Mouse (Mus musculus) kidney, postnatal 0 days (tissue): Measurements from ENCODE around the gene Slc26a11. TPM values are rescaled to one million over a fixed set of nuclear protein-coding genes. Genes with fewer than 3 reads are reported as not detected.
"Not testable (repeated sequence)": the region's sequence is repeated elsewhere in the genome, so short reads cannot be mapped to it uniquely, and the experiment has no call there.

Source experiments
- ATAC-seq: fragments of 200-750 bp; cut with Nextera tagmentation; replicated peaks from 2 replicates; pipeline ENCODE4 v1.8.0; 2017; ENCODE audit warnings: low read depth, moderate number of reproducible peaks, moderate TSS enrichment, moderate library complexity; ENCODE audit not compliant: low FRiP score
- DNase-seq: peaks from one replicate; pipeline ENCODE4 v3.0.0-alpha.2; 2016; ENCODE audit warnings: low spot score
- H3K27ac ChIP-seq: fragments of 300-500 bp; sonication (generic); 2 replicates; pipeline ENCODE4 v1.5.1; 2014; ENCODE audit warnings: mild to moderate bottlenecking
- H3K27me3 ChIP-seq: fragments of 300-500 bp; sonication (generic); 2 replicates; pipeline ENCODE4 v1.6.1; 2014; ENCODE audit warnings: low read length, mixed read lengths; ENCODE audit not compliant: insufficient read depth
- H3K36me3 ChIP-seq: fragments of 300-500 bp; sonication (generic); 2 replicates; pipeline ENCODE4 v1.6.1; 2014; ENCODE audit warnings: low read length, mixed read lengths; ENCODE audit not compliant: insufficient read depth
- H3K4me1 ChIP-seq: fragments of 300-500 bp; sonication (generic); replicated peaks from 2 replicates; pipeline ENCODE4 v1.6.1; 2014; ENCODE audit warnings: antibody characterized with exemption, low read length, mixed read lengths; ENCODE audit not compliant: insufficient read depth
- H3K4me2 ChIP-seq: fragments of 300-500 bp; sonication (generic); 2 replicates; pipeline ENCODE4 v1.6.1; 2014; ENCODE audit warnings: mild to moderate bottlenecking, low read length, moderate library complexity, mixed read lengths
- H3K4me3 ChIP-seq: fragments of 300-500 bp; sonication (generic); replicated peaks from 2 replicates; pipeline ENCODE4 v1.5.1; 2014; ENCODE audit warnings: low read depth, low read length
- H3K9ac ChIP-seq: fragments of 300-500 bp; sonication (generic); 2 replicates; pipeline ENCODE4 v1.6.1; 2014; ENCODE audit warnings: low read depth, low read length
- H3K9me3 ChIP-seq: fragments of 300-500 bp; sonication (generic); replicated peaks from 2 replicates; pipeline ENCODE4 v1.6.1; 2016; ENCODE audit warnings: low read length, inconsistent platforms, mixed read lengths
- CTCF ChIP-seq: IDR thresholded peaks from 2 replicates; pipeline ENCODE4 v1.5.1; 2016; ENCODE audit warnings: antibody characterized with exemption, low read depth, mild to moderate bottlenecking, moderate library complexity
- WGBS: fragments of 180-500 bp; shearing (Covaris S2); extraction: QIAGEN DNeasy Blood & Tissue Kit; methylation state at CpG from one replicate; pipeline ENCODE4 v1.1.7; 2014; 5-methylcytosine and 5-hydroxymethylcytosine counted together
- polyA plus RNA-seq: library from polyadenylated mRNA; unstranded; fragments of >200 nt; fragmentation: Nextera tagmentation; extraction: Ambion mirVana; gene quantifications from 2 replicates; pipeline ENCODE4 v1.2.1, GENCODE M21; 2015

Slc26a11 gene
- polyA plus RNA-seq, 1 experiment from 2014 or later = 8.0 TPM

DNA sequence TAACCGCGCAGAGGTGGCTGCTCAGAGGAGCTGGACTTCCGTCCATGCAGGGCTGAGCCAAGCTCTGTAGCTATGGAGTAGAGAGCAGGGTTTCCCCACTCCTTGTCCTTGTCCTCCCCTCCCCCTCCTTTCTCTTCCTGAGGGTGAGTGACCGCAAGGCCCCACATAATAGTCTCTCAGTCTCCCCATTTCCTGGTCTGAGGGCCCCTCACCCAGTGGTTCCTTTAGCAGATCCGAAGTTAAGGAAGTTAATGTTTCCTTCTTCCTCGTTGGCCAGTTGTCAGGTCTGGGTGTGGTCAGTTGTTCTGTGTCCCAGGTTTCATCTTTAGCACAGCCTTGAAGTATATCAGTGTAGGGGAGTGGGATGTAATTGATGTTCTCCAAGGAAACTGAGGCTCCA lies 20.1 kb downstream of the Slc26a11 start:
- Histone ChIP-seq H3K4me2 (no peak overlapping the region), H3K9me3 (no peaks in the 10 kb centered on the region), H3K36me3 (0 out of 2 replicates have a peak, but pooled peaks cover 11% of the 10 kb centered on the region), H3K27me3 (no peaks in the 10 kb centered on the region), H3K4me3 (no peak overlapping the region), H3K27ac (no peak overlapping the region), H3K9ac (no peak overlapping the region), H3K4me1 (no peaks in the 10 kb centered on the region)
- no peak for TF ChIP-seq CTCF
- DNase-seq = peak; percentile 15
- no peak for ATAC-seq
- 65% methylated on average over 6 of the region's 6 CpGs for WGBS

DNA sequence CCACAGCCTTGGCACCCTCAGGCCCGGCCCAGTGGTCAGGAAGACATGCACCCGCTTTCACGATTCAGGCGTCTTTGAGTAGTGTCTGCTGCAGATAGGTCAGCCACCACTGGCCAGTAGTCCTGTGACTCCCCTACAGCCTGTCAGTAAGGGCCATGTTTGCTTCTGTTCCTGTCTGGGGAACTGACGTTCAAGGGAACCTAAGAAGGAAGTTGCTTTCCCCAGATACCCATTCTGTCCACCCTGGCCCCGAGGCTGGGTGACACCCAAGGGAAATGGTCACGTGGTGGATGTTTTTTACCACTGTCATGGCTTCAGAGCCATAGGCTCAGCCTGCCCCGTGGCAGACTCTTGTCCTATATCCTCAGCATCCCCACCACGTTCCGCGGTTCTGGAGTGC lies 22.0 kb downstream of the Slc26a11 start:
- H3K4me3 ChIP-seq = no peak overlapping the region
- DNase-seq = no peak
- H3K4me1 ChIP-seq = no peaks in the 10 kb centered on the region
- WGBS = 89% methylated on average over 11 of the region's 11 CpGs
- no peak for TF ChIP-seq CTCF
- no peak overlapping the region for H3K9ac ChIP-seq
- ATAC-seq = no peak
- no peak overlapping the region for H3K4me2 ChIP-seq
- H3K27me3 ChIP-seq = no peaks in the 10 kb centered on the region
- no peak overlapping the region for H3K27ac ChIP-seq
- H3K9me3 ChIP-seq = no peaks in the 10 kb centered on the region
- 0 out of 2 replicates have a peak, but pooled peaks cover 11% of the 10 kb centered on the region for H3K36me3 ChIP-seq

DNA sequence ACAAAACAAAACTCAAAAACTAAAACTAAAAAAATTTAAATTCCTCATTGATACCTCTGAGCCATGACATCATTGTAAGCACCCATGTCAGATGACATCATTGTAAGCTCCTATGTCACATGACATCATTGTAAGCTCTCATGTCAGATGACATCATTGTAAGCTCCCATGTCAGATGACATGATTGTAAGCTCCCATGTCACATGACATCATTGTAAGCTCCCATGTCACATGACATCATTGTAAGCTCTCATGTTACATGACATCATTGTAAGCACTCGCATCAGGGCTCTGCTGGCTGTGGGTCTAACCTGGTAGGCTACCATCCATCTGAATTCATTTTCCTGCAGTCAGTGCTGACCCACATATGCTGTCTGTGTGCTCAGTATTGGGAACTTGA lies 23.2 kb downstream of the Slc26a11 start:
- Histone ChIP-seq H3K9ac (no peak overlapping the region), H3K36me3 (0 out of 2 replicates have a peak, but pooled peaks cover 11% of the 10 kb centered on the region), H3K4me1 (no peaks in the 10 kb centered on the region), H3K9me3 (no peaks in the 10 kb centered on the region), H3K27ac (no peak overlapping the region), H3K27me3 (no peaks in the 10 kb centered on the region), H3K4me2 (no peak overlapping the region), H3K4me3 (no peak overlapping the region)
- TF ChIP-seq CTCF = no peak
- no peak for ATAC-seq
- DNase-seq = no peak
- 88% methylated on average over 1 of the region's 1 CpGs for WGBS

DNA sequence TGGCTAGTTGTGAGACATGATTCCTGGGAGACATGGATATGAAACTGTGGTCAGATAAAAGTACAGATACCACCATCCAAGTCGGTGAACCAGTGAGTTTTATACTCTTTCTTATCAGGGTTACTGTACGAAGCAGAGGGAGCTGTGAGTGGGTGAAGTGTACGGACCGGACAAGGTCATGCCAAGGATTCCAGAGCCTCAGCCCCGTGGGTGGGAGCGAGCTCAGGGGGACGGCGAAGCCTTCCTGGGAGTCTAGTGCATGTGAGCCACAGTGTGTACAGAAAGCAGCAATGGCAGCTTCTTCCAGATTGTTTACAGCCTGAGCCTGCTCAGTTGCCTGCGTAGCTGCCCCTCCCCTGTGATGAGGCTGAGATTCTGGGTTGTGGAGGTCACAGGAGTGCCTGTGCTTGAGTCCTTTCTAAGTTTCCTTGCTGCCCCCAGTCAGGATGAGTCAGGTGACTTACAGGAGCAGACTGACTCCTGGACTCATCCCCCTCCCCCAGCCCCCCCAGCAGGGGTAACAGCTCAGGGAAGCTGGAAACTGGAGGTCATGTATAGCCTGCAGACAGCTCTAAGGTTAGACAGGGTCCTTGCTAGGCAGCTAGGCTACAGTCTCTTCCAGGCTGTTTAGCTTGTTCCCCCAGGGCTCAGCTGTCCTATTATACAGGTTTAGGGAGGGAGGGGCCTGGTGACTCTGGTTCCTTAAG lies 26.4 kb downstream of the Slc26a11 start:
- WGBS = 79% methylated on average over 9 of the region's 9 CpGs
- H3K36me3 ChIP-seq = 0 out of 2 replicates have a peak, but pooled peaks cover 11% of the 10 kb centered on the region
- no peak for TF ChIP-seq CTCF
- DNase-seq = no peak
- no peaks in the 10 kb centered on the region for H3K9me3 ChIP-seq
- H3K4me3 ChIP-seq = no peak overlapping the region
- ATAC-seq = no peak; the same call in 1 of the 2 replicates
- H3K27me3 ChIP-seq = no peaks in the 10 kb centered on the region
- no peak overlapping the region for H3K9ac ChIP-seq
- no peak overlapping the region for H3K27ac ChIP-seq
- H3K4me1 ChIP-seq = no peaks in the 10 kb centered on the region
- no peak overlapping the region for H3K4me2 ChIP-seq

DNA sequence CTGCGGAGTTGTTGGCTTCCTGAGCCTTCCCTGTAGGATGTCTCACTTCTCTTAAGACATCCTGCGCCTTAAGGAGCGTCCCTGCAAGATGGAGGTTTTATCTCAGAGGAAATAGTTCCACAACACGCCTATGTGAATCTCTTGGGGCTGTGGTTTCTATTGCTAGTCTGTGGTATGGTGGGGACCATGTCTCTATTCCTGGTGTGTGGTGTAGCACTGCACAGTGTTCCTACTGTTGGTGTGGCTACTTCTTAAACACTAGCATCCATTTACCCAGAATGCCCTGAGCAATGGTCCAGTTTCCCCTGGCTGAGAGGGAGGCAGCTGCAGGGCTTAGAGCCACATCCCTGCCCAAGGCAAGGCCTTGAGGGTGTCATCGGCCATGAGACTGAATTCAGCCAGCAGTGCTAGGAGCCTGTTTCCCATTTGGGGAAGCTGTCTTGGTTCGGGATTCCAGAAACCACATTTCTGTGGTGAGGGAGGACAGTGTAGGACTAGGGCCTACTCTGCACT lies 27.0 kb downstream of the Slc26a11 start:
- no peak for DNase-seq
- no peaks in the 10 kb centered on the region for H3K4me1 ChIP-seq
- WGBS = 83% methylated on average over 6 of the region's 6 CpGs

DNA sequence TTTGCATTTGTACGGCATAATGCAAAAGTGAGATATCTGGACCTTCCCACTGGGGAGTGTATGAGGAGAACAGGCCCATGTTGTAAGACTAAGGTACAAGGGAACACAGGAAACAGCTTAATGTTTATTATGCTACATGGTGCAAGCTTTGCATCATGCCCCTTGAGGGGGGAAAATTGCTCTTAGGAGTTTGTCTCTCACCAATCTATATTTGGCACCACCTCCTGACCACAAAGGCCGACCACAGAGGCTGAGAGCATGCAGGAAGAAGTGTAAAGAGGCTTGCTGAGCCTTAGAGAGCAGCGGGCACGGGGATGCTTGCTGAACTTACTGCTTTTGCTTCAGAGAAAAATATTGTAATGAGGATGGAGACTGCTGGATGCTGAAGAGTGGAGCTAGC lies 29.5 kb downstream of the Slc26a11 start:
- no peak overlapping the region for H3K4me3 ChIP-seq
- H3K27me3 ChIP-seq = no peaks in the 10 kb centered on the region
- H3K4me2 ChIP-seq = no peak overlapping the region
- ATAC-seq (no peak), DNase-seq (no peak)
- no peak for TF ChIP-seq CTCF
- WGBS = 75% methylated on average over 4 of the region's 4 CpGs
- H3K9me3 ChIP-seq = no peaks in the 10 kb centered on the region
- H3K9ac ChIP-seq = no peak overlapping the region
- no peaks in the 10 kb centered on the region for H3K4me1 ChIP-seq
- no peak overlapping the region for H3K27ac ChIP-seq
- 0 out of 2 replicates have a peak, but pooled peaks cover 4% of the 10 kb centered on the region for H3K36me3 ChIP-seq

More for the DNA sequence above, 27.0 kb downstream of the Slc26a11 start:
- H3K27me3 ChIP-seq = no peaks in the 10 kb centered on the region
- 0 out of 2 replicates have a peak, but pooled peaks cover 7% of the 10 kb centered on the region for H3K36me3 ChIP-seq
- no peak overlapping the region for H3K4me3 ChIP-seq
- no peak for TF ChIP-seq CTCF
- no peak for ATAC-seq
- no peak overlapping the region for H3K4me2 ChIP-seq
- H3K27ac ChIP-seq = no peak overlapping the region
- no peaks in the 10 kb centered on the region for H3K9me3 ChIP-seq
- H3K9ac ChIP-seq = no peak overlapping the region

DNA sequence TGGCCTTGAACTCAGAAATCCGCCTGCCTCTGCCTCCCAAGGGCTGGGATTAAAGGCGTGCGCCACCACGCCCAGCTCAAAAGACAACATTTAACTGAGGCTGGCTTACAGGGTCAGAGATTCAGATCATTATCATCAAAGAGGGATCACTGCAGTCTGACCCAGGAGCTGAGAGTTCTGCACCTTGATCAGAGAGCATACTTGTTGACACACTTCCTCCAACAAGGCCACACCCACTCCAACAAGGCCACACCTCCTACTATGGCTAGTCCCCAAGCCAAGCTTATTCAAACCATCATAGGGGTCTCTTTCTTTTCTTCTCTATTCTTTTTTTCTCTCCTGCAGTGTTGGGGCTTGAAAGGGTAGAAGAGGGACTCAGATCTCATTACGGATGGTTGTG lies 30.9 kb downstream of the Slc26a11 start:
- no peak for ATAC-seq
- H3K36me3 ChIP-seq = no peaks in the 10 kb centered on the region
- H3K9me3 ChIP-seq = no peaks in the 10 kb centered on the region
- no peak overlapping the region for H3K27ac ChIP-seq
- no peaks in the 10 kb centered on the region for H3K27me3 ChIP-seq
- no peak overlapping the region for H3K4me3 ChIP-seq
- no peak for DNase-seq
- no peak overlapping the region for H3K9ac ChIP-seq
- TF ChIP-seq CTCF = no peak
- no peak overlapping the region for H3K4me2 ChIP-seq
- no peaks in the 10 kb centered on the region for H3K4me1 ChIP-seq
- 94% methylated on average over 5 of the region's 5 CpGs for WGBS

DNA sequence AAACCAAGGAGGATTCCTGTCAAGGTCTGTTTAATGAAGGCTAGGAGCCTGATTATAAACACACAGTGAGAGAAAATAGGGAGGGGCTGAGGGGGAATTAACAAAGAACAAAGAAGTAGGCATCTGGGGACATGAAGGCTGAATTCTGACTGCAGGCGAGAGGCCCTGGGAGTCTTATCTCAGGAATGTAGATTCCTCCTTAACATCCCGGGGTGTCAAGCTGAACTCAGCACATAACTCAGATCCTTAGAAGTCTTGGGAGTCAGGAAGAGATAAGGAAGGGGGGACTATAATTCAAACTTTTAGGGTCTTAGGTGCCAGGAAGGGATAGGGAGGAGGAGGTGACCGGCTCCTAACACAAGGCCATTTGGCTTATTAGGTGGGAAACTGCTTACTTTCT lies 31.9 kb downstream of the Slc26a11 start:
- not testable (repeated sequence) for H3K36me3 ChIP-seq, H3K27me3 ChIP-seq, H3K4me1 ChIP-seq, H3K9me3 ChIP-seq, ATAC-seq, H3K9ac ChIP-seq, H3K27ac ChIP-seq, H3K4me3 ChIP-seq, H3K4me2 ChIP-seq, DNase-seq
- WGBS = 16% methylated on average over 3 of the region's 3 CpGs
